Mouse (Mus musculus) adipose tissue, adult 10 weeks (tissue): Measurements from ENCODE around the gene Fam120a. TPM values are rescaled to one million over a fixed set of nuclear protein-coding genes. Genes with fewer than 3 reads are reported as not detected.

Experiments
- polyA plus RNA-seq: library from polyadenylated mRNA; stranded (reverse); fragments of 350-450 nt; fragmentation: Illumina TruSeq; extraction: RNeasy Lipid Tissue Mini Kit (QIAGEN cat#74804); gene quantifications from one replicate; pipeline ENCODE4 v1.2.3, GENCODE M21; 2014; ENCODE audit warnings: low read depth, low replicate concordance

Gene Fam120a
- polyA plus RNA-seq, result 89.8 TPM

GRCm38 (mm10) chr13:48967956-48968749, at the start of gene Fam120a:
TSS of gene Fam120a (minus strand) at chr13:48968017.

GRCm38 (mm10) chr13:48870771-48871731, 96.8 kb downstream of the Fam120a start, which contains the start of gene Phf2:
TSS of gene Phf2 (minus strand) at chr13:48871119.

Other genes with a start within 250 kb of the Fam120a start
- 27.5 TPM for gene Phf2, start 96.9 kb downstream of the Fam120a start, polyA plus RNA-seq
- gene Wnk2, start 180.0 kb upstream of the Fam120a start, polyA plus RNA-seq, result 15.7 TPM
- gene Ninj1, start 219.5 kb upstream of the Fam120a start, polyA plus RNA-seq, result 54.3 TPM
- gene Card19, start 248.0 kb upstream of the Fam120a start, polyA plus RNA-seq, result 50.8 TPM